In genomic region chr11:57624490-57624893, GRCm38 (mm10) we compare ENCODE assay signal across 9 mouse cellular contexts. TPM values are rescaled to one million over a fixed set of nuclear protein-coding genes. Genes with fewer than 3 reads are reported as not detected.
DNase-seq lines count a peak whose midpoint lies in the region; ATAC-seq and TF ChIP-seq lines count a peak whose summit lies in the region.
"Had no signal": no experiment of that assay in that cellular context is flagged by ENCODE, and none has a peak within 500 bp of the region (broad histone marks: within the 10 kb centered on the region; RNA-seq: fewer than 3 reads in every experiment).

No protein-coding gene starts in this region.

- H3K4me1 ChIP-seq in bone marrow, adult 2 months (ENCODE audit: control insufficient read depth, insufficient read depth, low read length) = no peaks in the 10 kb centered on the region; the same call in 1 of the 2 replicates
- no peaks in the 10 kb centered on the region for H3K4me1 ChIP-seq in forebrain, postnatal 0 days (ENCODE audit: insufficient read depth)

- no peaks in the 10 kb centered on the region for H3K36me3 ChIP-seq in forebrain, postnatal 0 days (ENCODE audit: insufficient read depth)

- H3K4me2 ChIP-seq in forebrain, postnatal 0 days (ENCODE audit: low read depth) = no peak overlapping the region

- 25% methylated on average over 5 of the region's 5 CpGs for WGBS in bone marrow, adult 2 months
- 42% methylated on average over 5 of the region's 5 CpGs for WGBS in forebrain, postnatal 0 days

- intact Hi-C loops in heart, postnatal 14 days (cut with DNase I) = no loop called here
- intact Hi-C loops in heart, postnatal 25 days (cut with DNase I) = no loop called here

- H3K27me3 ChIP-seq in forebrain, postnatal 0 days (ENCODE audit: insufficient read depth, low read length) = no peaks in the 10 kb centered on the region

- H3K4me3 ChIP-seq in bone marrow, adult 2 months (replicated peaks; ENCODE audit: control insufficient read depth, low read depth, low read length) = no peak overlapping the region
- H3K4me3 ChIP-seq in forebrain, postnatal 0 days (ENCODE audit: low read depth, low read length) = no peak overlapping the region

- peak overlapping the region; percentile 46; the same call in 1 of the 2 replicates for H3K27ac ChIP-seq in bone marrow, adult 2 months (ENCODE audit: control insufficient read depth, insufficient read depth, low read depth, low read length, poor library complexity)
- 0 out of 2 replicates have a peak overlapping the region, but pooled peaks have one; percentile 23 for H3K27ac ChIP-seq in forebrain, postnatal 0 days (ENCODE audit: low read depth, low read length)

- TF ChIP-seq CTCF in bone marrow, adult 2 months (IDR thresholded peaks at IDR 0.05; ENCODE audit: control insufficient read depth, insufficient read depth, low read length) = no peak
- TF ChIP-seq CTCF in forebrain, postnatal 0 days (IDR thresholded peaks at IDR 0.05; ENCODE audit: low read depth) = no peak

- no peaks in the 10 kb centered on the region for H3K9me3 ChIP-seq in forebrain, postnatal 0 days (ENCODE audit: low read length)

- peak; percentile 72 for ATAC-seq in forebrain, postnatal 0 days
- ATAC-seq in megakaryocyte, adult 5-6 weeks (ENCODE audit: poor library complexity, severe bottlenecking) = 0 out of 2 replicates have a peak, but pooled peaks have one; percentile 18
- ATAC-seq: inflammation-experienced regulatory T-cells, adult 6 months had no signal

- peak; percentile 42 to 44 for DNase-seq in layer of hippocampus, postnatal 10 days (ENCODE audit: low spot score in 2 of 2)
- DNase-seq in layer of hippocampus, adult 11-12 months (ENCODE audit: low spot score) = no peak
- peak; percentile 61 for DNase-seq in forebrain, postnatal 0 days
- no peak for DNase-seq in ovary, postnatal 36 days (ENCODE audit: low spot score)
- no peak for DNase-seq in heart, postnatal 14 days
- DNase-seq in heart, postnatal 25 days (ENCODE audit: low spot score) = no peak

- no peak overlapping the region for H3K9ac ChIP-seq in forebrain, postnatal 0 days

- TF ChIP-seq POLR2A in bone marrow, adult 2 months (IDR thresholded peaks at IDR 0.05; ENCODE audit: borderline replicate concordance, control insufficient read depth, low read depth, low read length) = no peak

RNA-seq across cellular contexts. Expression of gene Galnt10, which starts 20.8 kb away (rescaled TPM):
- 10 to 100 TPM; 10.9 to 11.2 TPM for total RNA-seq in layer of hippocampus, postnatal 10 days (2021)
- polyA plus RNA-seq in bone marrow, adult 2 months (2011; ENCODE audit: insufficient read depth, insufficient read length, low replicate concordance, missing spikeins) = 16.6 and 18.0 TPM in 2 replicates
- 14.5 and 20.7 TPM in 2 replicates for total RNA-seq in forebrain, postnatal 0 days (2014; rRNA removed)
- polyA plus RNA-seq in forebrain, postnatal 0 days (2015; fragmentation: Nextera tagmentation; extraction: Ambion mirVana) = 8.0 and 9.5 TPM in 2 replicates
- total RNA-seq in megakaryocyte, adult 5-6 weeks (2015) = 14.6 and 16.6 TPM in 2 replicates
- 22.2 and 28.7 TPM in 2 replicates for total RNA-seq in megakaryocyte, adult 5-6 weeks (2017)
- total RNA-seq in heart, postnatal 14 days (2021) = 10 to 100 TPM; 11.1 to 12.8 TPM
- total RNA-seq in heart, postnatal 25 days (2021) = 1 to 10 TPM; 8.4 to 9.0 TPM

Comparison
In these comparisons a context has a peak if more than half of its experiments do, and no peak if none do; other contexts are left out.
1. DNase-seq: peak in layer of hippocampus, postnatal 10 days (2 of 2) and forebrain, postnatal 0 days (single experiment); none in layer of hippocampus, adult 11-12 months (single experiment), ovary, postnatal 36 days (single experiment), heart, postnatal 14 days (0 of 2) and heart, postnatal 25 days (single experiment).